Mouse (Mus musculus) NIH3T3 (cell line): ENCODE results near the gene C9.
A peak's percentile ranks its signal among the peaks of the same experiment; 100 is the strongest.

Experiments used
- DNase-seq: peaks from one replicate; pipeline ENCODE4 v3.0.0-alpha.2; 2012; ENCODE audit warnings: low read depth

The C9 gene

DNA sequence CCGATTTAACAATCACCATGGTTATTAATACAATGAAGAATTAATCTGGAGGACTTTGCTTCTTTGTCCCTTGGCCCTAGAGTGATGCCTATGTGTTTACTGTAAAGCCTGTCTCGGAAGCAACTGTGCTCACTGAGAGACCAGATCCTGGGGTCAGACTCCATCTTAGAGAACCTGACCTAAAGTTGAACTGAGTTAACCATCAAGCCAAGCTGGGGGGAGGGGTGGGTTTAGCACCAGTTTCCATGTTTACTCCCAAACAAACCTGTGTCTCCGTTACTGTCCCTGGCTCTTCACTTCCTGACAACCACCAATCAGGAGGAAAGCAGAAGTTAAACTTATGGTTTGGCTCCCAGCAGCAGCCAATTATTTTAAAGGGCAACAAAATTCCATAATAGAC, 38.4 kb downstream of the C9 start:
- DNase-seq, result no peak

DNA sequence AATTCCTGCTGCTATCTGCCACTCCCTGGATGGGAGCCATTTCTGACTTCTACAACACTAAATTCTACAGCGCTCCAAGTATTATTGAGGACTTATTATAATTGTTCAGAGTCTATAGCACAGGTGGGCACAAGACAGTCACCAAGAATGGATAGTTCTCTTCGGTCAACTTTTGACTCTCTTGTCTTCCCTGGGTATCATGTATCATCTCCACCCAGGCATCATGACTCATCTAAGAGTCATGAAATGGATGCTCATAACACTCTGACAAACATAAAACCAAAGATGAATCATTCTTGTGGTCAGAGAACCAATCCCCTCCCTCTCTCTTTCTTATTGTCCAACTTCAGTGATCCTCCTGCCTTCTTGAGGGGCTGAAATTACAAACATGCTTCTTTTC, 47.3 kb downstream of the C9 start:
- DNase-seq, result peak; percentile 74

DNA sequence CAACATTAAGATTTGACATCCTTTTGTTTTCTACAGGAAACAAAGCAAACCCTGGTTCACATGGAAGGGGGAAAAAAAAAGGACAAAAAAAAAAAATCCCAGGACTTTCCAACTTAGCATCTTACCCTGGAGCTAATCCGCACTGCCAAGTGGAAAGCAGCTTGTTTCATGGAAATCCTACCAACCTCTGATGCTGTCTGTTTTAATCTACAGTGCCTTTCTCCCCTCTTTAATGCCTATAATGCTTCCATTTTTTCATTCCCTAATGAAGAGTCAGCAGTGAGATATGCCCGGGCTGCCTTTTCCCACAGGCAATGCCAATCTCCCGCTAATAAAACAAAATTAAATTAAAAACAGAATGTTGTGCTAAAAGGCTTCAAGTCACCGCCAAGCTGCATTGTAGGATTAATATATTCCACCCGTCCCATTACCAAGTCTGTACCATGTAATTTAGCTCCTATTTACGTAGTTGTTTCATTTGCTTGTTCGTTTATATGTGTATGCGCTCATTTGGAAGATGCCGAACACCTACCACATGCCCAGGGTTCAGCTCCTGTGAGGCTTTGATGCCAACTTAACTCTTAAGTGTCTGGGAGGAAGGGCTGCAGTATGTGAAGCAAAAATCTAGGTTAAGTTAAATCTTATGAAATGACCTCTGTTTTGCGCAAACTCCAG, 53.4 kb downstream of the C9 start:
- no peak for DNase-seq

DNA sequence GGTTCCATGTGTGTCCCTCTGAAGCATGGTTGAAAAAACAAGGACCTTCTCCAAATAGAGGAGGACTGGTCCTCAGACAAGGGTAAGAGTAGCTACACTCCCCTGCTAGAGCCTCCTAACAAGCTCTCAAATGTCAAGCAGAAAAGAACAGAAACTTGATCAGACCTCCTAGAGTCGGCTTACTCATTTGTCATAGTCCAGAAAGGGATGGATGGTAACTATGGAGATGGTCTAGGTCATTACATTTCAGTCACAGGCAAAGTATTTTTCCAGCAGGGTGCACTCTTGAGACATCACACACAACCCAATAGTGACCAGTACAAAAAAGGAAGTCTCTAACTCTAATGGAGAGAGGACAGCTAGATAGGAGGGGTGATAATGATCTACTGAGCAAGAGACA, 55.7 kb downstream of the C9 start:
- peak; percentile 78 for DNase-seq

DNA sequence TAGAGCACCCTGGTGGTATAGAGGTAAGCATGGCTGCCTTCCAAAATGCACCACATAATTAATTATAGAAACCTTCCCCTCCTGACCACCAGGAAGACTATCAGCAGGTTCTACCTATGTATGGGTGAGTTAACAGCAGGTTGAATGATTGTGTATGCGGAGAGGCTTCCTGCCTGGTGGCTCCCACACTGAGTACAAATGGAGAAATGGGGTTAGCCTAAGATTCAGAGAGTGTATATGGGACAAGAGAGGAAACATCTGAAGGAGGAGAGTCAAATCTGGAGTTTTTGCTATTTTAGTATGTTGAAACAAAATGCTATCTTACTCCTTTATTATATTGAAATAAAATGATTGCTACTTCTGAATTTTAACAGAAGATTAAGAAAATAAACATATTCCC, 72.4 kb downstream of the C9 start:
- DNase-seq, result no peak

DNA sequence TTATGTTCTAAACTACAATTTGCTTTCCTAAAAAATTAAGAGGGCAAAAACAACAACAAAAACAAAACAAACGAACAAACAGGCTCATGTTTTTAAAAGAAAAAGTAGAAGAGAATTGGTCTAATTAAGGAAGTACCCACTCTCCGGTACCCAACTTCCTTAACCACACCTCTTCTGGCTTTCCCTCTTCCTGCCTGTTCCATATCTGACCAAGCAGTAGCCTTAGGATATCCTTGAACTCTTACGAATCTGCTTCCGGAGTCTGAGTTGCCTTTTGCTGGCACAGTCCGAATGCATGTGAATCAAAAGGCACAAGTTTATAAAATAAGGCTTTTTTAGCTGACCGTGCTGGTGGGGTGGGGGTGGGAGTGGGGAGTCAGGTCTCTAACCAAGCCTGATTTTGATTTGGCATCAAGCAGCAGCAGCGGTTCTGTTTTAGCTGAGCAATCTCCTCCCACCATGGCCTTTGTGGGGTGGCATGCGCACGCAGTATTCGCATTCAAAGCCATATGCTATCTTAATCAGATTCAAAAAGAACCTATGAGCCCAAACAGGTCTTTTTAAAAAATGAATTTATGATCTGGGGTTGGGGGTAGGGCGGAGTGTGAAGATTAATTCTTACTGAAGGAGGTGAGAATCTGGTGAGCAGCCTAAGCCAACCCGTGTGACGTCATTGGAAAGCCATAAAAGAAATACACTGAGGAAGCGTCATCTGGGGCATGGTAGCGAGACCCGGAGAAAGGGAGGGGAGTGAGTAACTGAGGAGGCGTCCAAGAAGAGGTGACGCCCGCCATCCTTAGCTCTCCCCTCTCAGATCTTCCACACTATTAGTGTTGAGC, 74.5 kb downstream of the C9 start:
- DNase-seq, result no peak

DNA sequence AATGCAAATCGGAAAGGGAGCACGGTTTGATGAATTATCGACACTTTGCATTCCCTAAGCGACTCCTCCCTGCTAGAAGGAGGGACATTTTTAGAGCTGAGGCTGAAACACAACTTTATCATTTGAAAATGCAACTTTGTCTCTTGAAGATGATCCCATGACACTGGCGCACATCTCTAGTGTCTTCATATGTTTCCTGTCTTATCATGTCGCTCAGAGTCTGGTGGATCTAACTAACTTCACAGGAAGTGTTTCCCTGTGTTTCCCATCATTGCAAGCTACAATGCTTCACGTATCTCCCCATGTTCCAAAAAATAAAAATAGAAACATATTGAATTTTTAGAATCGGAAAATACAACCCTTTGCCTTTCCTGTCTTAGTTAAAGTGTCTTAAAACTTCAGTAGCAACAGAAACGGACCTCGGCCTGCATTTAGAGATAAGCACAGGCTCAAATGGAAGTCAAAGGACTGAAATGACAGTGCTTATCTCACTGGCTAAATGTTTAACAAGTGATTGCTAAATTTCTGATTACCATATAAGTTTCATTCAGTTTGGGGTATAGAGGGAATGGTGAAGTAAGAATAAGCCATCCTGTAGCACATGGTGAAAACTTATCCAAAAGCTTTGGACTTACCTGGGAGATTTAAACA, 75.5 kb downstream of the C9 start:
- no peak for DNase-seq

DNA sequence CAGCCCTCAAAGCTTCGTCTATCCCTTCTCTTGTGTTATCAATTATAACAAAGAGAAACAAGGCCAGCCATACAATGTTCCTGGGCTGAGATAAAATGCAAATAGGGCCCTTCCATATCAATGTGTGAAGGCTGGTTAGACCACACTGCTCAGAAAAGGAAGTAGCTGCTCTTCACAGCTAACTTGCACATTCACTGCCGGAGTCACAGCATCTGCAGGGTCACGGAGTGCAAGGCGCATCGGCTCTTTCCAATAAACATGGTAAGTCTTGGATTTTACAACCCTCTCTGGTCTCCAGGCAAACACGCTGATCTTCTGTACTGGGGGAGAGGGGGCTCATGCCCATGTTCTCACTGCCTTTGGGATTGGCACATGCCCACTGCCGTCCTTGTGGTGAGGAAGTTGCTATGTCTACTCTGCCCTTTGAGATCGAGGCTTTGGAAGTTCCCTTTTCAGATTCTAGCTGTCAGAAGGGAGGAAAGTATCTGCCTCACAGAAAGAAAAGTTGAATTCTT, 77.6 kb downstream of the C9 start, which contains the start of gene Fyb:
Fyb (plus strand) TSS at position 201 of the 515 bp plus-strand sequence.
- DNase-seq, result no peak

DNA sequence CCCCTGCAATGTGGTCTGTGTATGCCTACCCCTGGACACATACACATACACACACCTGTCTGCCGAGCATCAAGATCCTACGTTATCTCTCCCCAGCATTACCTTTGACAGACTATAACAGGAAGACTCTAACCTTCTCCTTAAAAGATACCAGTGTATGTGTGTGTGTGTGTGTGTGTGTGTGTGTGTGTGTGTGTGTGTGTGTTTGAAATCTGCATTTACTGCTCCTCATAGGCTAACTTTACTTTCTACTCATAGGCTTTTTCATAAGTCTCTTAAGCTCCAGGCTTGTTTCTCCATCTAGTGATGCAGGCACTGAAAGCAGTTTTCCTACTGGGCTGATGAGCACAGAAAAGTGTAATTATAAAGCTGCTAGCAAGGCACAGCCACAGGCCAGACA, 79.7 kb downstream of the C9 start:
- DNase-seq, result no peak

DNA sequence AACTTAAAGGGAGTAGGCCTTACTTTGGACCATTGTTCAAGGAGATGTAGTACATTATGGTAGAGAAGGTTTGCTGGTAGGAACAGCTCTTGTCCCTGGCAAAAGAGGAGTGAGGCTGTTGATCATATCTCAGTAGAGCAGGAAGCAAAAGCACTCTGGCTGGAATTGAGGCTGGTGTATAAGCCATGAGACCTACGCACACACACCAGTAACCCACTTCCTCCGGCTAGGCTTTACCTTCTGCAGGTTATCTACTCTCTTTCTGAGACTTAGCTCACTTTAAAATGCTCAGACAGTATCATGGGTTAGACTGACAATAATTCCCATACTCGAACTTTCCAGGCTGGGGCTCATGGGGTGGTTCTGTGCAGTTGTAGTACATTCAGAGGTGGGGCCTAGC, 80.3 kb downstream of the C9 start:
- DNase-seq, result no peak

DNA sequence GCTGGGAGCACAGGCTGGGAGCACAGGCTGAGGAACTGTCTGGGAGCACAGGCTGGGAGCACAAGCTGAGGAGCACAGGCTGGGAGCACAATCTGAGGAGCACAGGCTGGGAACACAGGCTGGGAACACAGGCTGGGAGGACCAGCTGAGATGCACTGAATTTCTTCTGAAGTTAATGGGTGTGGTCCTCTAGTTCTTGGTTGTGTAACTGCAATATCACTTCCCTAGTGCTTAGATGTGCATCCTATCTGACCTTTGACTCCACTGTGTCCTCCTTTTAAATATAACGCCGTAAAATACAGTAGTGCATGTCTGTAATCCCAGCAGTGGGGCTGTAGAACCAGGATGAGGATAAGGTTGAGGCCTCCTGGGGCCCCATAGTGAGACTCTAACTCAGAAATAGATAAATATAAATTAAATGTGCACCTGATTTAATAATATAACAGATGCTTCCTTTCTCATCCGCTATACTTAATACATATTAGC, 88.8 kb downstream of the C9 start:
- DNase-seq, result no peak

DNA sequence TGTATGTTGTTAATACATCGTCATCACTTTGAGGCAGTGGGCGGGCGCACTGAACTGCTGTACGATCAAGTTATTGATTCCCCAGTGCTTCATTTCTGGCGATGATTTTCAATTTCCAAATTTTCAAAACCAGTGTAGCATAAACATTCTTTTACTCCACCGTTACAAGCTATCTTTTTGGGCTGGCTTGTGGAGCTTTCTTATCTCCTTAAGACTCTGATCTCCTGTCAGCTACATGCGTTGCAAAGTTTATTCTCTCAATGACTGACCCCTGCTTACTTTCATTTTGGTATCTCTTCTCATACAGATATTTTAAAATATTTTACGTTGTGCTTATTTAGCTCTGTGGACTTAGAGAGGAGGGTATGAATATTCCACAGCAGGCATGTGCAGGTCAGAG, 89.5 kb downstream of the C9 start:
- no peak for DNase-seq

DNA sequence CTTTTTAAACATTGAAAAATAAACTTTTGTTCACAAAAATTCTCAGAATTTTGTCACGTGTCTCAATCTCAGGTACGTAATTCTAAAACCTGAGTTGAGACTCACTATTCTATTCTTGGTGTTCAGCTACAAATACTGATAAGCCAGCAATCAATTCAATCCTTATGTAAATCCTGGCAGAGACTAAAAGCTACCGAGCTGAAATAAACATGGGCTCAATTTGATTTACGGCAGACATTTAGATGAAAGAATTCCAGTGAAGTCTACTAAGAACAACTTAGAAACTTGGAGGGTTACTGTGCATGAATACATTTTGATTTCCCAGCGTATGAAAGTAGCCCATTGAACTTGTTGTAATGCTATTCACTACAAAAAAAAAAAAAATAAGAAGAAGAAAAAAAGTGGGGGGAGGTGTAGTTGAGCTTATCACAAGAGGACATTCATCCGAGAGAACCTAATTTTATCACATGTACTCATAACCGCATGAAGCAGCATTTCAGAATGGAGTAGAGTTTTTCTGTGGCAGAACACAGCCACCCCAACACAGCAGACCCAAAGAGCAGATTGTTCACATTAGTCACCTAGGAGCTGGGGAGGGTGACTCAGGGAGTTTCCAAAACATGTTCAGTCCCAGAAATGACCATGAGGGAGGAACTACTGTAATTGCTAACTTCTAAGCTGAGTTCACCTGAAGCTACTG, 94.7 kb downstream of the C9 start:
- peak; percentile 67 for DNase-seq
